Mouse (Mus musculus): ENCODE measurements around the gene Anxa3.

GRCm38 (mm10) chr5:96827176-96827575 lies 34.0 kb downstream of the Anxa3 start:
- TF ChIP-seq CTCF (IDR thresholded peaks at IDR 0.05; ENCODE audit: insufficient read depth, low read depth, low read length) (no peak), POLR2A (IDR thresholded peaks at IDR 0.05; ENCODE audit: insufficient read depth, low read depth, low read length) (no peak)

All from olfactory bulb, adult 2 months (tissue).